Mouse (Mus musculus) WW6 (cell line): ENCODE data around the gene Mettl26.

Experiments used
- DNase-seq: peaks from one replicate; pipeline ENCODE4 v3.0.0-alpha.2; 2013; ENCODE audit warnings: low read depth, low spot score

The Mettl26 gene

DNA sequence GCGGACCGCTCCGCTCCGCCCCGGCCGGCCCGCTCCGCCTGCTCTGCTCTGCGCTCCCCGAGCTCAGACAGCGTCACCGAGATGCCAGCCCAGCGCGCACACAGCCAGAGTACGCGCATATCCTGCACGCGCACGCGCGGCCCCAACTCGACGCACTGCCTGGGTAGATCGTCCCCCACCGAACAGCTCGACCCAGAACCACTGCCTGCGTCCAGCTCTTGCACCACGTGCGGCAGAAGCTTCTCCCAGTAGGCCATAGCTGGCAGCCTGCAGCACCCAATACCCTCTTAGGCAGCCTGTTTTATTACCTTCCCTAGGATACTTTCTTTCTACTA is 37.8 kb upstream of the Mettl26 start, which contains the start of gene Rhbdl1:
Gene Rhbdl1, minus strand, starts transcription at position 220 of the 335 bp plus-strand sequence.
- DNase-seq: no peak

DNA sequence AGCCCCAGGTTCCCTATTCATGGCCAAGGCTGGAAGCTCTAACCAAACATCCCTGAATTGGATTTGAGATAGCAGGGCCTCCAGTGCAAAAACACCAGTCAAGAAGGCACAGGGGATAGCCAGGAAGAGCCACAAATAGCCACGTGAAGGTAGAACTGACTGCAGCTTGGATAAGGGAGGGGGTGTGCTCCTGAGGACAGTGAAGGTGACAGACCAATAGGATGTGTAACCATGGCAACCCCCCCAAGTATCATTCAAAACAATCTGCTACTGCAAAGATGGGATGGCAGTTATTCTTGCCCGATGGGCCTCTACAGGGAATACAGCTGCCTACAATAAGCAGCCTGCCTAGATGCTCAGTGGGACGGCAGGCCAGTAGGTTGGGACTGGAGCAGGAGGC is 37.3 kb upstream of the Mettl26 start:
- no peak for DNase-seq

DNA sequence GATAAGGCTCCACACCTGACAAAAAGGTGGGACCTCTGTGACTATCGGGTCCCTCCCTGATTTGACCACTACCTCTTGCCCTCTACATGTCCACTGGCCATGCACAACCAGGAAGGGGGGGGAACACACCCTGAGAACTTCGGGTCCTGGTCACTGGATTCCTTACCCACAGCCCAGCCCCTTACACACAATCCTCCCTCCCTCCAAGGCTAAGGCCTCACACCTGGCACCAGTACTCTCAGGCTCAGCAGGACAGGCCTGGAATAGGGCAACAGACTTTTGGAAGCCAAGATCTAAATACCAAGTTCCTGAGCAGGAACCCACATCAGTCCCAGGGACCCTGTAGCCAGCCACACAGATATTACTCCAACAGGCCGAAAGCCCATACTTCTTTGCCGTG is 36.0 kb upstream of the Mettl26 start:
- DNase-seq: no peak

DNA sequence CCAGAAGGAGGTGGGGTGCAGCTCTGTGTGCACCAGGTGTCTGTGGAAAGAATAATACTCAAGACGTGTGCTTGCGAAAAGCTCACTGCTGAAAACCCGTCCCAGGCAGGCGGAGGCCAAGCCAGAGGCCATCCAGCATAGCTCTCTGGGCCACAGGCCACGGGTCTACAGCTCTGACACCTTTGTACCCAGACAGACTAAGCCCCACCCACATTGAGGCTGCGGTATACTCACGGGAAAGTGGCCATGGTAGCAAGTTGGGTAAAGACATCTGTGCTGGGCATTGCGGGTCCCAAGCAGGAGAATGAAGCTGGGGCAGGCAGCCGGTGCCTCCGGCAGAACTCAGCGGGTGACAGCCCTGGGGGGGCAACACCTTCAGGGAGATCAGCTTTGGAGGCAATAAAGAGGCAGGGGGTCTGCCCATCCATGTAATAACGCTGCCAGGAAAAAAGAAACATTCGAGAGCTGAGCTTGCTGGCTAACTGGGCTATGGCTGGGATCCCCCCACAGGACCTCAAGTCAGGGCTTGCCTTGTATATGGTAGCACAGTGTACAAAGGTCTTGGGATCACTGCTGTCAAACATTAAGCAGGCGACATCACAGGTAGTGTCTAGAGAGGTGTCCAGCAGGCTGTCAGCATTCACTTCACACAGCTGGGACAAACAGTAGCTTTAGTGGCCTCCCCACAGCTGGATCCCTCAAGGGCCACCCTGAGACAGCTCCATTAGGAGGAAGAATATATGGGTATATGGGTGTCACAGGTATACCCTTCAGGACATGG is 35.2 kb upstream of the Mettl26 start:
- DNase-seq: no peak

DNA sequence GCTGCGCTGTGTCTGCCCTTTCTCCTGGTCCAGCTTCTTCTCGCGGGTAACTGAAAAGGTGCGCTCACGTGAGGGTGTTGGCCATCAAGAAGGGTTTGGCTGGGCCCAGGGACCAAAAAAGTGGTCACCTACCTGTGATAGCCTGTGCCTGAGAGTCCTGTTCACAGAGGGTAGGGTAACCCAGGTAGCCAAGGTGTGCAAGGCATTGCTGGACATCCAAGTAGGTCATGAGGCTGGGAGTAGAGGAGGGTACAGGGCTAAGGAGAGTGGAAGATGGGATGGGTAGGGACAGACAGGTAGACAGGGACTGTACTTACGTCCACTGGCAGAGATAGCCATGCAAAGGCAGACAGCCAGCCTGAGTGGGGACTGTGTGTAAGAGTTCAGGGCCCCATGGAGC is 34.4 kb upstream of the Mettl26 start:
- DNase-seq: no peak

DNA sequence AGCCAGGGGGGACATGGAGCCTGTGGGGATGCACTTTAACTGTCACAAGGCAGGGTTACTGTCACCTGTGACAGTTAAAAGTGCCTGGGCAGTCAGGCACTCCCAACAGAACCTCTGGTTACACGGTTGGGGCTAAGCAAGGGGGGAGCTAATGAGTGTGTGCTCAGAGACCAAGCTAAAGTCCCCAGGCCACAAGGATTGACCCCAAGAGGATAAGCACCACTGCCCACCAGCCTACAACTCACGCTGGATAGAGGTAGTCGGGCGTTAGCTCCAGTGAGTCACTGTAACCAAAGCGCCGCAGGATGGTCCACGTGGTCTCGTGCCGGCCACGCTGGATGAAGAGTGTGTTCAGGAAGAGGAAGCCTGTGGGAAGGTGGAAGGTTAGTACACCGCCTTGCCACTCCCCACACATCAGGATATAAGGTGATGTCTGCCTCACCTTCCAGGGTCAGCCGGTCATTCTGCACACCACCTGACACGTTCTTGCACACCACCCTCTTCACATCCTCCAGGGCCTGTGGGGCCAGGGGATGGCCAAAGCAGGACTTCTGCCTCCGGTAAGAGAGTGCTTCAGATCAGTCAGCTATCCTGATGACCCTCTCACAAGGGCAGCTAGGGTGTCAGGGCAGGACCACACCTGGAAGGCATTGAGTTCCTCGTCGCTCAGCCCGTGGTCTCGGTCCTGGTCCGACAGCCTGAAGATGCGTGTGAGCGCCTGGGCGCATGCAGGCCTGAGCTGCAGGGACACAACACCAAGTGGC is 33.6 kb upstream of the Mettl26 start, which contains the start of gene Gm20683:
Gene Gm20683, minus strand, starts transcription at position 647 of the 764 bp plus-strand sequence.
- DNase-seq: no peak

DNA sequence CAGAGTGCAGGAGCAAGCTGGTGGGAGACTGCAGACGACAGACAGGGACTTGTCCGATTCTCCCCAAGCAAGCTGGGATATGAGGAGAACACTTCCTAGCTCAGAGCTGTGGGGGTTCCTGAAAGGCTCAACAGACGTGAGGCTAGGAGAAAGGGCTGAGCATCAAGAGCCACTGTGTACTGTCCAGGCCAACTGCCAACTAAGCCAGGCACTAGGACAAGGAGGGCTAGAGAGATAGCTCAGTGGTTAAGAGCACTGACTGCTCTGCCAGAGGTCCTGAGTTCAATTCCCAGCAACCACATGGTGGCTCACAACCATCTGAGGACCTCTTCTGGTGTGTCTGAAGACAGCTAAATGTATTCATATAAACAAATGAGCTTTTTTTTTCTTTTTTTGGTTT is 32.4 kb upstream of the Mettl26 start:
- DNase-seq: no peak

DNA sequence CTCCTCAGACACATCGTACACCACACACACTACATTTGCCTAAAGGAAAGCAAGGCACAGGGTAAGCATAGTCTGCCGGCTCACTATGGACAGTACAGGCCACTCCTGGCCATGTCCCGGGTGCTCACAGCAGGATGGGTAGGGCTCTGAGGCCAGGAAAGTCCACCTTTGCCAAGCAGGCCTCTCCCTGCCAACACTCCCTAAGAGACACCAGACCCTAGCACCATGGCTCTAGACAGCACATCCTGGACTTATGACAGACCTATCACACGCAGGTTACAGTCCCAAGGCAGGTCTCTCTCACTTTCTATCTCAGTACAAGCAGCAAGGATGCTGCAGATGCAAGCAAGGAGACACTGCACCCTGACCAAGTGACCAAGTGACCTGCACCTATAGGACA is 31.8 kb upstream of the Mettl26 start:
- DNase-seq: no peak

DNA sequence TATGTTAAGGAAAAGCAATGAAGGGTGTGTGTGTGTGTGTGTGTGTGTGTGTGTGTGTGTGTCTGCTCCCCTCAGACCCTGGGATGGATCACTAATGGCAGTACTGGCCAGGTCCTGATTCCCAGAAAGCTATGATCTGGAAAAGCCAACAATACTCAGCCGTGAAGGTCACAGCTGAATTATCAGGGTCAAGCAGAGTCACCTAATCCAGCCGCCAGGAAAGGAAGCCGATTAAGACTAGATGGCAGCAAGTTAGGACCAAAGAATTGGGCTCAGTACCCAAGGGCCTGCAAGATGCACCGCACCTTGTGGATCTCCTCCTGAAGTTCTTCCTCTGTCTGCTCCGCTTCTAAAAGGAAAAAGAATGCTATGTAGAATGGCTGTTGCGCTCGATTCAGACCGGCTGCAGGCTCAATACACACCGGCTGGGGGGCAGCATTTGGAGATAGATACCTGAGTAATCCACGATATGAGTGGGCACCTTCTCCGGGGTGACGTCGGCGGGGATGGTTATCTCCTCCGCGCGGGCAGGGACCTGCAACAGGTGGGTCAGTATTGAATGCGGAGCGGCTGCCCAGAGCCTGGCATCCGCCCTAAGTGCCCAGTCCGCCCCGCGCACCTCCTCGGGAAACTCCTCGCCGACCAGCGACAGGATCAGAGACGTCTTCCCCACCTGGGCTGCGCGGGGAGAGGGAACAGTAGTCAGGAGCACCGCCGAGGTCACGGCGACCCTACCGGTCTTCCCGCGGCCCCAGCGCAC is 31.1 kb upstream of the Mettl26 start:
- no peak for DNase-seq

DNA sequence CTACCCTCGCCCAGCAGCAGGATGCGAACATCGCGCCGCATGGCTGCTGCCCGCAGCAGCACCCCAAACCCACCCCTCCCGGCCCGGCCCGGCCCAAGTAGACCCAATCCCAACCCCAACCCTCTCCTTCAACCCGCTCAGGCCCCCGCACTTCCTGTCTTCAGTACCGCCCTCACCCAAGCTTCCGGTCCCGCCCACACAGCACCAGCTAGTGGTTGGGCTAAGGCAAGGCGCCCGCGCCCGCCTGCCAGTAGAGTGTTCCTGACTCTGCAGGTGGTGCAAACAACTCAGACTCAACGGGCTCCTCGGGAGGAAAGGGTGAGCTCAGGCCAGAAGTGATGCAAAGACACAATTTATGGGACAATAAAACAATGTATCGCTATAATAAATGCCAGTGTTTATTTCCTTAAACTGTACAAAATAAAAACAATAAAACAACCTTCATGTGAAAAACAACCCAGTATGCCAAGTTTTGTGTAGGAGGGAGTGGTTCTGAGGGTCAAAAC is 30.4 kb upstream of the Mettl26 start, which contains the start of gene Rhot2:
Gene Rhot2, minus strand, starts transcription at position 456 of the 506 bp plus-strand sequence.
- peak; percentile 67 for DNase-seq

DNA sequence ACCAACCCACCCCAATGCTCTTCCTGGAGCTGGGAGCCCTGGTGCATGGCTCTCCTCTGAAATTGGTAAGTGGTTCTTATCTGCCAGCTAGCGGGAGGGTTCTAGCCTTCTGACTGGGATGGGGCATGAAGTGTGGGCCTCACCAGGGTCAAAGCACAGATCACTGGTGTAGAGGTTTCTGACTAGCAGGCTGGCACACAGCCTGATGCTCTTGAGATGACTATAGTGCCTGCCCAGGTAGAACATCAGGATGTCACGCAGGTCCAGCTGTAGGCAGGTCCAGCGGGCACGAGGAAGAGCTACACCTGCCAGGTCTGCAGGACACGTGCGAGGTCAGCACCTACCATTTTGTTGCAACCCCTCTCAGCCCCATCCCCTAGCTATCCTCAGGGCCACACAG is 14.6 kb upstream of the Mettl26 start:
- no peak for DNase-seq

DNA sequence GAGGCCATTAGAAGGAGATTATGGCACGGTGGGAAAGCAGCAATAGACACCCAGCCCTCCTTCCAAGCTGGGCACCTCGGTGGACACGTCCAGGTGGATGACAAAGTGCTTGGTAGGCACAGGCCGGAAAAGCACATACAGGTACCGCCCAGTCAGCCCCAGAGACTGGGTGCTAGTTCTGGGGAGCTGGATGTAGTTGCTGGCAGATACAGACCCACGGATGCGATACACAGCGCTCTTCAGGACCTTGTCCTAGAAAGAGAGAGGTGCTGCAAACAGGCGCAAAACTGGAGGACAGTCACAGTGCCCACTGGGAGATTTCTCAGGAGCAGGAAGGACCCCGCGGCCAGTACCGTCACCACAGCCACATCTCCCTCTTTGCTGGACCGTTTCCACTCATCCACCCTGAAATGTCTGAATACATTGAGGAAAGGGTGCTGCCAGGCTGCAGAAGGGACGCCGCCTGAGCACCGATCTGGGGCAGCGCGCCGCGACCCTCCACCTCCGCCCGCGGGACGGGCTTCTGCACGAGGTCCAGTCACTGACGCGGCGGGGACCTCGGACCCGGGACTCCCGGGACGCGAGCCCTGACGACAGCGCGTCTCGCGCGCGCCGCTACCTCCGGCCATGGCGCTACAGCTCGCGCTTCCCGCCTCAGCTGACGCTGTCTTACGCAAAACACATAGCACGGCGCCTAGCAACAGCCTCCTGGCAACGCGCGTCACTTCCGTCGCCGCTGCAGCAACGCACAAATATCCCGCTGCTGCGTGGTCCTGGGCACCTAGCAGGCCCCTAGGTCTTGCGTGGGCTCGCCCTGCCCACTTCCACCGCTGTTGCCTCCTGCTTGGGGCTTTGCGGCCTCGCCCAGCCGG is 13.8 kb upstream of the Mettl26 start, which contains the start of gene Wdr90:
Gene Wdr90, minus strand, starts transcription at position 670 of the 872 bp plus-strand sequence.
- DNase-seq: no peak

DNA sequence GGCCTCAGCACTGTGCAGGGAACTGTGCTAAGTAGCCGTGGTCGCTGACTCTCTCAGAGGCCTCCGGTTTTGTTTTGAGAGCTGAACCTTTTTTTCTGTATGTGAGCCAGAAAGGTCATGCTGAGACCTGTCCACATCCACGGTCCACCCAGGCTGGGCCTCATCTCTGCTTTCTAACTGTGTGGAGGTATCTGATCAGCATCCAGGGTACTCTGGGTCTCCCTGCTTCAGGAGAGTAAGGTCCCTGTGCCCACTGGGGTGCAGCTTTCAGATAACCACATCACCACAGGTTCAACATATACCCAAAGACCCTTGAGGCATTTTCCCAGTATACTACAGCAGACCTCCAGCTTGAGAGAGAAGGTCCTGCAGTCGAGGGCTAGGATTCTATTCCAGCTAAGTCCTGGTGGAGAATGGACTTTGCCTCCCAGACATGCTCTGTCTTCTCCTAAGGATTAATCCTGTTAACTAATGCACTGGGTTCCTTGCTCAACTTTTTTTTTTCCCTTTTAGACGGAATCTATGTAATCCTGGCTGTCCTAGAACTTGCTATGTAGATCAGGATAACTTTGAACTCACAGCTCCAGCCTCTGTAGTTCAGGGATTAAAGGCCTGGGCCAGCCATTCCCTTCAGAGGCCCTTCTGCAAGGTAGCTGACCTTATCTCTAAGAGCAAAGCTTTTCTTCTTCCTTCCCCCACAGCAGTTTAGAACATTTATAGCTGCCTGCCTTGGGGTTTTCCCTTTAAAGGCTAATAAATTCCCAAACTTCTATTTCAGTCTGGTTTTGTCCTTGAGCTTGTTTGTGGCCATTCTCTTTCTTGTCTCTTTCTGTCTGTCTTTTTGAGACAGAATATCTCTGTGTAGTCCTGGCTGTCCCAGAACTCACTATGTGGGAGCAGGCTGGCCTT is 12.9 kb upstream of the Mettl26 start:
- DNase-seq: no peak

DNA sequence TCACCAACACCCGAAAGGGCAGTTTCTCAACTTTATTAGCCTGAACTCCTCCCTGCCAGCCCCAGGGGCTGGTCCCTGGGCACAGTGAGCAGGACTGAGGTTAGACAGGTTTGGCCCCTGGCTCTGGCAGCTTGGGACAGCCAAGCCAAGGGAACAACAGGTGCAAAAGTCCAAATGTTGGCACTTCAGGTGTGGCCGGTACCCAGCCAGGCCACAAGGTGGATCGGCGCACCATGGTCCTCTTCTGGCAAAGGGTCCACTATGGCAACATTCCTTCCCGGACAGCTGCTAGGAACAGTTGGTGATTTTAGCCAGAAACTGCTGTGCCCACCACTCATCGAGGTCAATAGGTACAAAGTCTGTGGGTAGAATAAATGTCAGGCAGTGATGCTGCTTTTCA is 11.2 kb upstream of the Mettl26 start:
- no peak for DNase-seq

DNA sequence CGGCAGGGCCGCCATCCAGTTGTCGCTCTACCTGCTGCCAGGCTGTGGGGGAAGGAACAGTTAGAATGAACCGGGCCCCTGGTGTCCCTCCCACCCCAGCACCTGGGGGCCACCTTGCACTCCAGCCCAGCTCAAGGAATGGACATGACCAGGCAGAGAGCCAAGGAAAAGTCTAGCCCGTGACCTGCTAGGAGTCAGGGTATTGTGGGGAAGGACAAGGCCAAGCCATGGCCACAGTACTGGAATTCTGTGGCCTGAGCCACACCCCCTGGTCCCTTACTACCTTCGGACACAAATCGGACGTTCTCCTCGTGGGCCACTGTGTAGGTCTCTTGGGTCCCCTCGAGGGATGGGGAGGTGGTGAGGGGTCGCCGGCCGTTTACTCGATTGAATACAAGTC is 10.6 kb upstream of the Mettl26 start:
- no peak for DNase-seq

DNA sequence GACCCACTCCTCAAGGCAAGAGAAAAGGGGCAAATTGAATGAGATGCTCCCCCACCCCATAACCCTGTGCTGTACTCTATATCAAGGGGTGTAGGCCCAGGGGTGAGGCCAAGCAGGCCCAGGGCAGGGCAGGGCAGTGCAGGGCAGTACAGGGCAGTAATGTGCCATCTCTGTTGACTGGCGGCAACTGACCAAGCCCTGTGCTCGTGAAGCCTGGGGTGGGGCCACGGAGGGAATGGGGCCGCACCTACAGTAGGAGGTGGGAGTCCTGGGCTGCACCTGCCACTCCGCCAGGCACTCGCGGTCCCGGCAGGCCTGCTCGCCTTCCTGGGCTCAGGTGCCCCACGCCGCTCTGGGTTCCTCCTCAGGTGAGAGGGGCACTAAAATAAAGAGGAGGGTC is 9.6 kb upstream of the Mettl26 start:
- no peak for DNase-seq

DNA sequence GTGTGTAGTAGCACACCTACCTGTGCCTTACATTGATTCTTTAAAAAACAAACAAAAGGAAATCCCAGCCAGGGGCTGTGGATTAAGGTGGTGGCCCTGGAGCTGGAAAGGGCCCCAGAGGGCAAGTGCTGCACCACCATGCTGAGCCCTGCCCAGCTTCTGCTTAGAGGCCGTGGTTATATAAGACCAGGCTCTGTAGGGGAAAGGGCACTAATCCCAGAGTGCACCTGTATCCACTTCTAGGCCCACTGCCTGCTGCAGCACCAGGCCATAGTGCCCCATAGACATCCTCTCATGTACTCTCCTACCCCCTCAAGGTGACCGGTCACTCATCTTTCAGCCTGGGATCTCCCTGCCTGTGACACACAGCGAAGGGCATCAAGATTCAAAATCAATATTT is 8.7 kb upstream of the Mettl26 start:
- no peak for DNase-seq

DNA sequence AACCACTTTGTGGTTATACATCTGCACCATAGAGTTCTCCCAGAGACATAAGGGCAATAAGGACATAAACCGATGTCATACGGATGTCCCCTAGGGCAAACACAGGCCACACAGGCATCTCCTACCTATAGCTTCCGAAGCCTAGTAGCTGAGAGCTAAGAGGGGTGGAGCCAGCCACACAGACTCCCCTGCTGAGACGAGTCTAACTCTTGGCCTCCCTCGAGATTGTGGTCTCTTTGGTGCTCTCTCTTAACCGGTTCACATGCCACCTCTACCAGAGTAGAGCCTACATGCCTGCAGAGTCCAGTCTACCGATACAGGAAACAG is 7.4 kb upstream of the Mettl26 start:
- no peak for DNase-seq

DNA sequence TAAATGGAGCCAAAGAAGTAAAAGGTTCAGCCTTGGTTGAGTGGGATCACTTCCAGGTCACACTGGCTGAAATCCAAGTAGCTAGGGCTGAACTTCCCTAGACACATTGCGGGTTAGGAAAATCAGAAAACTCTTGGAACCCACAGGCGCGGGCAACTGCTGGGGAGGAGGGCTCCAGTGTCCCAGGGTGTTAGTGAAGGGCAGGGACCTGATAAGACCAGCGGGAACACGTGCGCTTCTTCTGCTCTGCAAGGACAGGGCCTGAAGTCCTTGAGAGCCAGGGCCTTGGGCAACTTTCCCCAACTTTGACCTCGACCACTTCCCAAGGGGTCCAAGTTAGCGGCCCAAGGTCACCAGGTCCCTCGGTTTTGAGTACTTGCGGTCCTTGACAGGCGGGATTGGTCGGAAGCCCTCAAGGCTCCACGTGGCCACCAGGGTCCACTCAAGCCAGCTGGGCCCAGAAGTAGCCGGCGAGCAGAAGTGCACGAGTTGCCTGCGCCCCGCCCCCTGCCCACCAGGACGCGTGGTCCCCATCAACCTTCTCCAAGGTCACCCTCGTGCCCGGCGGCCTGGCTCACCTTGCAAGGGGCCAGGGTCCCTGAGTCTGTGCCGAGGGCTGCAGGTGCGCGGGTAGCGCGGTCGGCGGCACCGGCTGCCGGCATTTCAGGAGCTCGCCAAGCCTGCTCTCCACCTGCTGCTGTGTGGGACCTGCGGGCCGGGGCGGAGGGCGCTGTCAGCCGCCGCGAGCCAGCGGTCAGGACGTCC is 6.9 kb upstream of the Mettl26 start:
- no peak for DNase-seq
